ENCODE assay signal across 11 mouse cellular contexts in genomic region chr7:112828016-112828695, GRCm38 (mm10).
A peak's percentile ranks its signal among the peaks of the same experiment; 100 is the strongest.
DNase-seq lines count a peak whose midpoint lies in the region; ATAC-seq and TF ChIP-seq lines count a peak whose summit lies in the region.
"Had no signal": no experiment of that assay in that cellular context is flagged by ENCODE, and none has a peak within 500 bp of the region (broad histone marks: within the 10 kb centered on the region; RNA-seq: fewer than 3 reads in every experiment).

No protein-coding gene starts in this region.

- no peak for TF ChIP-seq CTCF in lung, embryonic 14.5 days (IDR thresholded peaks at IDR 0.05; ENCODE audit: low read depth)

- no peaks in the 10 kb centered on the region for H3K9me3 ChIP-seq in lung, embryonic 14.5 days (ENCODE audit: low read depth, low read length)
- H3K9me3 ChIP-seq in stomach, embryonic 16.5 days (replicated peaks; ENCODE audit: control insufficient read depth, low read length) = no peaks in the 10 kb centered on the region

- peak; percentile 58 to 63 for DNase-seq in adrenal gland, adult (ENCODE audit: inconsistent age in 2 of 2, low spot score in 1 of 2)
- no peak for DNase-seq in adrenal gland, postnatal 4 days (ENCODE audit: low spot score in 2 of 2)
- peak; percentile 40 for DNase-seq in lung, embryonic 14.5 days
- DNase-seq in lung, postnatal 14 days = no peak
- peak; percentile 87 for DNase-seq in kidney, postnatal 14 days
- no peak for DNase-seq in cerebellum, postnatal 10 days
- DNase-seq in right cerebral cortex, adult 18-20 months = no peak
- DNase-seq: cerebellum, postnatal 25 days had no signal

- no peak overlapping the region for H3K4me2 ChIP-seq in lung, embryonic 14.5 days
- H3K4me2 ChIP-seq in stomach, embryonic 16.5 days (ENCODE audit: low read depth, low read length) = peak overlapping the region; percentile 2; the same call in 1 of the 2 replicates

- no peaks in the 10 kb centered on the region for H3K27me3 ChIP-seq in lung, embryonic 14.5 days (ENCODE audit: insufficient read depth, low read length)
- H3K27me3 ChIP-seq in stomach, embryonic 16.5 days (ENCODE audit: control insufficient read depth, insufficient read depth, low read length) = no peaks in the 10 kb centered on the region

- H3K4me1 ChIP-seq in lung, embryonic 14.5 days (ENCODE audit: insufficient read depth) = peaks cover 47% of the 10 kb centered on the region
- peaks cover 53% of the 10 kb centered on the region for H3K4me1 ChIP-seq in stomach, embryonic 16.5 days (ENCODE audit: control insufficient read depth, insufficient read depth, low read length)

- WGBS in lung, embryonic 14.5 days = 35% methylated on average over 10 of the region's 10 CpGs
- WGBS in stomach, embryonic 16.5 days = 28% methylated on average over 10 of the region's 10 CpGs

- no peak for ATAC-seq in lung, embryonic 14.5 days (ENCODE audit: insufficient read depth)
- ATAC-seq in stomach, embryonic 16.5 days (ENCODE audit: insufficient read depth, low FRiP score) = no peak
- ATAC-seq: hindbrain, embryonic 16.5 days had no signal

- H3K4me3 ChIP-seq in lung, embryonic 14.5 days (ENCODE audit: low read depth, low read length) = no peak overlapping the region
- no peak overlapping the region for H3K4me3 ChIP-seq in stomach, embryonic 16.5 days (replicated peaks; ENCODE audit: low read length)
- H3K4me3 ChIP-seq: myocyte had no signal

- H3K36me3 ChIP-seq in lung, embryonic 14.5 days (ENCODE audit: insufficient read depth) = no peaks in the 10 kb centered on the region
- no peaks in the 10 kb centered on the region for H3K36me3 ChIP-seq in stomach, embryonic 16.5 days (ENCODE audit: control insufficient read depth, insufficient read depth, low read length)

- H3K9ac ChIP-seq in lung, embryonic 14.5 days = no peak overlapping the region
- H3K9ac ChIP-seq in stomach, embryonic 16.5 days (ENCODE audit: low read length) = no peak overlapping the region

- H3K27ac ChIP-seq in lung, embryonic 14.5 days (ENCODE audit: low read depth) = peak overlapping the region; percentile 67; the same call in 1 of the 2 replicates
- peak overlapping the region; percentile 75 for H3K27ac ChIP-seq in stomach, embryonic 16.5 days (ENCODE audit: low read length)

Comparison
In these comparisons a context has a peak if more than half of its experiments do, and no peak if none do; other contexts are left out.
1. DNase-seq: peak in adrenal gland, adult (2 of 2), lung, embryonic 14.5 days (single experiment) and kidney, postnatal 14 days (single experiment); none in adrenal gland, postnatal 4 days (0 of 2), lung, postnatal 14 days (single experiment), cerebellum, postnatal 10 days (0 of 2) and right cerebral cortex, adult 18-20 months (single experiment).